7 mouse cellular contexts compared by ENCODE assay signal in genomic region chr10:120475041-120475541, GRCm38 (mm10). TPM values are rescaled to one million over a fixed set of nuclear protein-coding genes. Genes with fewer than 3 reads are reported as not detected.
DNase-seq lines count a peak whose midpoint lies in the region; ATAC-seq and TF ChIP-seq lines count a peak whose summit lies in the region.

No protein-coding gene starts in this region.

- peak overlapping the region; percentile 99 for H3K4me2 ChIP-seq in heart, embryonic 12.5 days
- peak overlapping the region; percentile 69 for H3K4me2 ChIP-seq in neural tube, embryonic 11.5 days (ENCODE audit: low read depth)

- H3K27ac ChIP-seq in heart, embryonic 12.5 days (ENCODE audit: poor library complexity, severe bottlenecking), result peak overlapping the region; percentile 85
- H3K27ac ChIP-seq in limb, embryonic 10.5 days, result peak overlapping the region; percentile 100
- H3K27ac ChIP-seq in neural tube, embryonic 11.5 days (ENCODE audit: low read depth, low read length), result peak overlapping the region; percentile 93

- no peaks in the 10 kb centered on the region for H3K9me3 ChIP-seq in heart, embryonic 12.5 days (replicated peaks)
- no peaks in the 10 kb centered on the region for H3K9me3 ChIP-seq in limb, embryonic 10.5 days (replicated peaks)
- H3K9me3 ChIP-seq in neural tube, embryonic 11.5 days (ENCODE audit: control insufficient read depth, low read length), result no peaks in the 10 kb centered on the region

- under 1% methylated on average over 45 of the region's 45 CpGs for WGBS in heart, embryonic 12.5 days
- WGBS in limb, embryonic 10.5 days, result under 1% methylated on average over 45 of the region's 45 CpGs
- WGBS in neural tube, embryonic 11.5 days, result under 1% methylated on average over 43 of the region's 45 CpGs

- no peaks in the 10 kb centered on the region for H3K27me3 ChIP-seq in heart, embryonic 12.5 days (replicated peaks)
- no peaks in the 10 kb centered on the region for H3K27me3 ChIP-seq in limb, embryonic 10.5 days (ENCODE audit: low read depth, poor library complexity, severe bottlenecking)
- H3K27me3 ChIP-seq in neural tube, embryonic 11.5 days (ENCODE audit: control insufficient read depth, insufficient read depth, low read length), result no peaks in the 10 kb centered on the region

- DNase-seq in urinary bladder, postnatal 14 days (ENCODE audit: low spot score), result peak; percentile 9
- no peak for DNase-seq in urinary bladder, adult 2 months (ENCODE audit: low spot score)
- peak; percentile 61 for DNase-seq in brain, embryonic 14.5 days (ENCODE audit: low read depth)
- DNase-seq in limb, embryonic 10.5 days (ENCODE audit: low spot score), result peak; percentile 71
- DNase-seq in neural tube, embryonic 11.5 days (ENCODE audit: low spot score), result peak; percentile 70
- no peak for DNase-seq in cerebellum, adult 11-12 months

- H3K4me1 ChIP-seq in heart, embryonic 12.5 days (replicated peaks), result 0 out of 2 replicates have a peak, but pooled peaks cover 7% of the 10 kb centered on the region
- H3K4me1 ChIP-seq in limb, embryonic 10.5 days, result peaks cover 50% of the 10 kb centered on the region
- peaks cover 6% of the 10 kb centered on the region; the same call in 1 of the 2 replicates for H3K4me1 ChIP-seq in neural tube, embryonic 11.5 days (ENCODE audit: control insufficient read depth, insufficient read depth, low read length)

- no peak for TF ChIP-seq POLR2A in brain, embryonic 14.5 days (IDR thresholded peaks at IDR 0.05; ENCODE audit: borderline replicate concordance, extremely low read depth, insufficient read depth, insufficient read length, poor library complexity, severe bottlenecking)

- H3K36me3 ChIP-seq in heart, embryonic 12.5 days, result peaks cover 6% of the 10 kb centered on the region; the same call in 1 of the 2 replicates
- H3K36me3 ChIP-seq in limb, embryonic 10.5 days, result peaks cover 31% of the 10 kb centered on the region
- H3K36me3 ChIP-seq in neural tube, embryonic 11.5 days (ENCODE audit: control insufficient read depth, insufficient read depth, low read length), result no peaks in the 10 kb centered on the region; the same call in 1 of the 2 replicates

- peak overlapping the region; percentile 89 for H3K4me3 ChIP-seq in heart, embryonic 12.5 days
- H3K4me3 ChIP-seq in limb, embryonic 10.5 days, result peak overlapping the region; percentile 100
- H3K4me3 ChIP-seq in neural tube, embryonic 11.5 days (ENCODE audit: low read depth, low read length), result peak overlapping the region; percentile 91

- no peak for TF ChIP-seq CTCF in brain, embryonic 14.5 days (IDR thresholded peaks at IDR 0.05; ENCODE audit: borderline replicate concordance, extremely low read depth, insufficient read depth, insufficient read length)

- peak; percentile 33 for ATAC-seq in heart, embryonic 12.5 days (ENCODE audit: insufficient number of reproducible peaks, low FRiP score)
- peak; percentile 48 for ATAC-seq in neural tube, embryonic 11.5 days (ENCODE audit: insufficient read depth, low FRiP score, low TSS enrichment)

- peak overlapping the region; percentile 93 for H3K9ac ChIP-seq in heart, embryonic 12.5 days
- H3K9ac ChIP-seq in neural tube, embryonic 11.5 days (ENCODE audit: low read length), result peak overlapping the region; percentile 98

RNA-seq across cellular contexts. Expression of gene Hmga2, which starts 1.2 kb away (rescaled TPM):
- not detected in 2 replicates for polyA plus RNA-seq in urinary bladder, adult 2 months (2012; rRNA removed)
- polyA plus RNA-seq in brain, embryonic 14.5 days (2012; rRNA removed), result 8.1 and 9.0 TPM in 2 replicates
- polyA plus RNA-seq in heart, embryonic 12.5 days (2016; fragmentation: Nextera tagmentation; extraction: Ambion mirVana), result 21.3 and 23.3 TPM in 2 replicates
- polyA plus RNA-seq in limb, embryonic 10.5 days (2016; fragmentation: Nextera tagmentation; extraction: Ambion mirVana), result 129 and 160 TPM in 2 replicates
- 49.7 and 65.5 TPM in 2 replicates for polyA plus RNA-seq in neural tube, embryonic 11.5 days (2014; fragmentation: Nextera tagmentation; extraction: Ambion mirVana)

Comparison
In these comparisons a context has a peak if more than half of its experiments do, and no peak if none do; other contexts are left out.
1. DNase-seq: peak in urinary bladder, postnatal 14 days (single experiment), brain, embryonic 14.5 days (single experiment), limb, embryonic 10.5 days (single experiment) and neural tube, embryonic 11.5 days (single experiment); none in urinary bladder, adult 2 months (single experiment) and cerebellum, adult 11-12 months (single experiment).
2. Peak in every context shown above with its lines, with median percentiles within 50 percentile points of each other: H3K27ac ChIP-seq and H3K4me3 ChIP-seq.